Mouse (Mus musculus) cortical plate, adult 2 months (tissue): ENCODE results near the gene Atp6v0d1. TPM values are rescaled to one million over a fixed set of nuclear protein-coding genes. Genes with fewer than 3 reads are reported as not detected.

Source experiments
- H3K27ac ChIP-seq: fragments of 200-500 bp; 2 replicates; pipeline ENCODE4 v1.5.1; 2012; ENCODE audit warnings: low read length, control low read depth, inconsistent platforms; ENCODE audit not compliant: insufficient read depth
- H3K4me1 ChIP-seq: fragments of 200-500 bp; 2 replicates; pipeline ENCODE4 v1.6.1; 2011; ENCODE audit warnings: low read length; ENCODE audit not compliant: control insufficient read depth, insufficient read depth
- H3K4me3 ChIP-seq: fragments of 200-500 bp; 2 replicates; pipeline ENCODE4 v1.5.1; 2011; ENCODE audit warnings: mild to moderate bottlenecking, low read length, control low read depth; ENCODE audit not compliant: insufficient read depth
- CTCF ChIP-seq: fragments of 200-500 bp; IDR thresholded peaks from 2 replicates; pipeline ENCODE4 v1.5.1; 2011; ENCODE audit warnings: mild to moderate bottlenecking, control low read depth, low read length; ENCODE audit not compliant: insufficient read depth; ENCODE audit errors: extremely low read depth
- POLR2A ChIP-seq: fragments of 200-500 bp; IDR thresholded peaks from 2 replicates; pipeline ENCODE4 v1.6.1; 2011; ENCODE audit warnings: mild to moderate bottlenecking, low read length, control low read depth; ENCODE audit not compliant: insufficient read depth; ENCODE audit errors: extremely low read depth
- polyA plus RNA-seq: library from polyadenylated mRNA; depleted of rRNA; stranded (reverse); fragments of >200 nt; gene quantifications from 2 replicates; pipeline ENCODE4 v1.2.3, GENCODE M21; 2012

The Atp6v0d1 gene
- polyA plus RNA-seq, 1 experiment, result 359 TPM

DNA sequence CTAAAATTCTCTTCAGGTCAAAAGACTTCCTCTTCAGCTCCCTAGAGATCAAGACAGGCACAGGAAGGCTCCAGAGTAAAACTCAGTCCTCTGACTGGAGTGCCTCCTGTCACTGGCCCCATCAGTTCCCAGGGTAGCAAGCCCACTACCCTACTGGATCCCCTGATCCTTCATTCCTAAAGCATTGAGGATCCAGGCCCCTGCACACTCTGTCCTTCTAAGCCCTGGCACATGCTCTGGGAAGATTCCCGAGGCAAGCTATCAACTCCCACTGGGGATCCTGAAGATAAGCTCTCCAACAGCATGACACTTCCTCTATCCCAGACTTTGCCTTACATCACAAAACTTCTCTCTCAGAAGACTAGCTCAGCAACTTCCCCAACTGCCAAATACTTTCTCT is 22.1 kb downstream of the Atp6v0d1 start:
- Histone ChIP-seq H3K4me3 (no peak overlapping the region), H3K4me1 (peaks cover 28% of the 10 kb centered on the region), H3K27ac (no peak overlapping the region)
- no peak for TF ChIP-seq CTCF
- no peak for TF ChIP-seq POLR2A

DNA sequence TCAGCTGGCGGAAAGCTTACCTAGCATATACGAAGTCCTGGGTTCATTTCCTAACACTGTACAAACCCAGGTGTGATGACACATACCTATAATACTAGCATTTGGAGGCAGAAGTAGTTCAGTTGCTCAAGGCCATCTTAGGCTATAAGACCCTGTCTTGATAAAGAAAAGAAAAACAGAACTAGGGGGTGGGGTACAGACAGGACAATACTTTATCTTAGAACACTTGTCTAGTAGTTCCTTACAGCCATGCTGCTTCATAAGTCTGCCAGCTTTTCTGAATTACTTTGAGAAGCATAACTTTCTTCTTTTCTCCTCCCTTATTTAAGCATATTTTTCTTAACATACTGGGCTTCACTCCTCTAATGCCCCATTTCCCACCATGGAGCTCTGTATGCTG is 23.0 kb downstream of the Atp6v0d1 start:
- no peak overlapping the region for H3K27ac ChIP-seq
- H3K4me3 ChIP-seq, result no peak overlapping the region
- peaks cover 28% of the 10 kb centered on the region for H3K4me1 ChIP-seq
- TF ChIP-seq POLR2A, result no peak
- TF ChIP-seq CTCF, result no peak

DNA sequence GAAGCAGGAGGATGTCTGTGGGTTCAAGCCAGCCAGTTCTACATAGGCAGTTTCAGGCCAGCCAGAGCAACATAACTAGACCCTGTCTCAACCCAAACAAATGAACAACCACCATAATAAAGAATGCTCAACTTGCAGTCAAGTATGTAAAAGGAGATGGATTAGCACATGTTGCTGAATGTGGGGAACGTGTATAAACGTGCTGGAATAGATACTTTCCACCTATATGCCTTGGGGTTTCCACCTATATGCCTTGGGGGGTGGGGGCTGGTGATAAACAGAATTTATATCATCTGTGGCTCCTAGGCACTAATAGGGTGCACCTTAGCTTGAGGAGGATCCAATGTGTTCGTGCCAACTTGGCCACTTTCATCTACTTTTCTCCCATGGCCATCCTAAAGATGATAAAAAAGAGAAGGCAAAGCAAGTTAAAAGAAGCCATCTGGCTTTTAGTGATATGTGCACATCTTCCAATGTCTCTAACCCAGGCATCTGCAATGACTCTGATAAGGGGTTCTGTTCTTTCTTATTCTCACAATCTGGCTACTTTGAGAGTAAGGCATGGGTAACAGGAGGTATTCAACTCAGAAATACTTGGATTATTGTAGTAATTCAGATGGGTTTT is 23.7 kb downstream of the Atp6v0d1 start:
- TF ChIP-seq POLR2A (no peak), CTCF (no peak)
- no peak overlapping the region for H3K27ac ChIP-seq
- peaks cover 28% of the 10 kb centered on the region for H3K4me1 ChIP-seq
- H3K4me3 ChIP-seq, result no peak overlapping the region

DNA sequence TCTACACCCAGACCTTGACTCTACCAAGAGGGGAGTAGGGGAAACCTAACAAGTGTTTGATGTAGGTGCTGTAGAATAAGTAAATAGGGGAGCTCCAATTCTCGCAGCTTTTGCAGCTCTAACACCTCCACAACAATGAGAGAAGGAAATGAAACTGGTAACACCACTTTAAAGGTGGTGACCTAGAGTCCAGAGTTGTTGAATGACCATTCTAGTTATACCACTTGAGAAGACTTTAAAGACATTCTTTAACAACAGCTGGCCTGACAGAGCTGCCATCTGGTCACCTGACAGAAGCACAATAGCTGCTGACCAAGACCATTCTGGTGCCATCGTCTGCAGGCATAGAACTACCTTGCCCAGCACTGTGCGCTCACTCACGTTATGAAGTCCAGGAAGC is 26.9 kb downstream of the Atp6v0d1 start:
- Histone ChIP-seq H3K27ac (no peak overlapping the region), H3K4me1 (peaks cover 13% of the 10 kb centered on the region), H3K4me3 (no peak overlapping the region)
- no peak for TF ChIP-seq POLR2A
- no peak for TF ChIP-seq CTCF

DNA sequence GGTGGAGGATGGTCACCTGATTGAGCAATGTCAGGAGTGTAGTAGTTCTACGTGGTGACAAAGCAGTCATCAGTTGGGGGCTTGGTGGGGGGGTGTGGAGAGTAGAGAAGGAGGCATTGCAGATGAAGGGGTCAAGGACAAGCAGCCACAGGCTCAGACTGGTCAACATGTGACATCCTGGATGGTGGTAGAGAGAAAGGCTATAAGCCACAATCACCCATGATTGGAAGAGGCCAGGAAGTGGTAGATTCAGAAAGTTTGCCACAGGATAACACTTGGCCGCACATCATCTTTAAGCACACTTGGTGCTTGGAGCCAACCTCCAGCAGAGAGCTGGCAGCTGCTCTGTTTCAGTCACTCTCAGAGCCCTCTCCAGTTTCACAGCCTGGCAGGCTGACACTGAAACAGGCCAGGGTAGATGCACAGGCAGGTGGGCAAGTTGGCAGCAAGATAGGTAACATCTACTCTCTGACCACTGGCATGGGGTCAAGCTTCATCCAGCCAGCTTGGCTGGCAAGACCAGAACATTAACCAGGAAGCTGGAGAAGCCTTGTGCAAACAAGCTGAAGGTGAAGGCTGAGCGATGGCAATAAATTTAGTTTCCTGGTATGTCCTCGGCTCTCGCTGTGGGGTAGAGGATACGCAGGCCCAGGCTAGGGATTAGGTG is 28.7 kb downstream of the Atp6v0d1 start:
- Histone ChIP-seq H3K27ac (no peak overlapping the region), H3K4me1 (peaks cover 10% of the 10 kb centered on the region), H3K4me3 (no peak overlapping the region)
- no peak for TF ChIP-seq POLR2A
- TF ChIP-seq CTCF, result no peak

DNA sequence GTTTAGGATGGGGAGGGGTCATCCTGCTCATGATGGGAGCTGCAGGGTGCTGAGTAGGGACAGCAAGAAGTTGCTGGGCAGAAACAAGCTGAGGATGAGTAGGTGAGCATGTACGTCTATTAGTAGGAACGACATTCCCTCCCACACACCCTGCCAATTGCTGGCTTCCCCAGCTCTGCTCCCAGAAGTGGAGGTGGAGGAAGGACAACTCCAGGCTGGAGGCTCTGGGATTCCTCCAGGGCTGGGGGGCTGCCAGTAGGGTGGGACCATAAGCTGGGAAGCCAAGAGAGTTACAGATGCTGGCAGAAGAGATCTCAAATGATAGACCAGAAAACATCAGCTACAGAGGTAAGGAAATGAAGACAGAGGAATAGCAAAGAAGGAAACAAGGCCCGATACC is 29.3 kb downstream of the Atp6v0d1 start:
- Histone ChIP-seq H3K4me1 (peaks cover 10% of the 10 kb centered on the region), H3K4me3 (no peak overlapping the region), H3K27ac (no peak overlapping the region)
- no peak for TF ChIP-seq POLR2A
- no peak for TF ChIP-seq CTCF

DNA sequence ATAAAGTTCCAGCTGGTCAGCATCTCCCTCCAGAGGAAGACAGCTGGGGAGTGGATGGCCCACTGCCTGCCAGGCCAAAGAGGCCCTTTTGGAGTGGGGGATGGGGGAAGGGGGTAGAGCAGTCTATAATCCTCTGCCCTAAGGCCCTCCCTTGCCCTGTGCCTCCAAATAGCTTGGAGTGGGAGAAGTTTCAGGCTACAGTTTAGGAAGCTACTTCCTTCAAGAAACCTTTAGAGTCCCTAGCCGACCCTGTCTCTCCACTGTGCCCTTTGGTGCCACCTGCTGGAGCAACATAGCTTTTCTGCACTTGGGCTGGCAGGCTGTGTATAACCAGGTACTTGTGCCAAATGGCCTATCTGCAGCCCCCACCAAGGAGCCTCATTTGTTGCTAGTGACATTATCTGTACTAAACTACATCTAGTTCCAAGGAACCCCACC is 31.9 kb downstream of the Atp6v0d1 start:
- TF ChIP-seq CTCF, result peak; percentile 73
- TF ChIP-seq POLR2A, result no peak
- Histone ChIP-seq H3K4me1 (peaks cover 11% of the 10 kb centered on the region), H3K4me3 (no peak overlapping the region), H3K27ac (no peak overlapping the region)

DNA sequence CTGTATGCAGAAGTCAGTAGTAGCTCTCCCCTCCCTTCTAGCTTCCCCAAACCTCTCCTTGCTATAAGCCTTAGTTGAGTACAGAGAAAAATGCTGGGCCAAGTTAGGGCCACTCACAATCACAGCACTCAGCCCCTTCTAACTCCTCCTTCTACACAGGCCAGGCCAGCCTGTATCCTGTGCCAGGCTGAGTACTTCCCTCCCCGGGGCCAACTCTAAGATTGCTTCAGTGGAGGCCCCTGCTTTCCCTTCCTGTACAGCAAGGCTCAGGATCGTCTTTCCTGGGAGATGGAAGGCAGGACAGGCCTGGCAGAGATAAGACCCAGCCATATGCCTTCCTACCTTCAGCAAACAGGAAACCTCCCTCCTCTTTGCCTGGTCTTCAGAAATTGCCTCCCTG is 32.4 kb downstream of the Atp6v0d1 start:
- Histone ChIP-seq H3K27ac (no peak overlapping the region), H3K4me1 (peaks cover 11% of the 10 kb centered on the region), H3K4me3 (no peak overlapping the region)
- TF ChIP-seq POLR2A (no peak), CTCF (no peak)

DNA sequence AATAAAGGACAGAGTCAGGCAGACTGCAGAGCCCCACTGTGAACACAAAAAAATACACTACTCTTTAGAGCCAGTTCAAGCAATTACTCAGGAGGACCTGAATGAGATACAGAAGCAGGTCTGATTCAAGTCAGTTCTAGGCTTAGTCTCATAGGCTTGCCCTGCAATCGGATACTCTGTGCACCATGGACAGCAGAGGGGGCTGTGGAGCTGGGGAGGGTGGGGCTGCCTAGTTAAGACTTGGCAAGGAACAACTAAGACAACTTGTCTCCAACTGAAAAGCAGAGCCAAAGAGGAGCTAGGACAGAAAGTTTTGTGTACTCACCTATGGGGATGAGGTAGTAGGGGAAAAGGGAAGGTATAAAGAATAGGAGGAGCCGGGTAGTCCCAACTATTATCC is 34.1 kb downstream of the Atp6v0d1 start:
- Histone ChIP-seq H3K4me3 (no peak overlapping the region), H3K4me1 (peaks cover 8% of the 10 kb centered on the region), H3K27ac (no peak overlapping the region)
- TF ChIP-seq CTCF, result peak; percentile 33
- no peak for TF ChIP-seq POLR2A

DNA sequence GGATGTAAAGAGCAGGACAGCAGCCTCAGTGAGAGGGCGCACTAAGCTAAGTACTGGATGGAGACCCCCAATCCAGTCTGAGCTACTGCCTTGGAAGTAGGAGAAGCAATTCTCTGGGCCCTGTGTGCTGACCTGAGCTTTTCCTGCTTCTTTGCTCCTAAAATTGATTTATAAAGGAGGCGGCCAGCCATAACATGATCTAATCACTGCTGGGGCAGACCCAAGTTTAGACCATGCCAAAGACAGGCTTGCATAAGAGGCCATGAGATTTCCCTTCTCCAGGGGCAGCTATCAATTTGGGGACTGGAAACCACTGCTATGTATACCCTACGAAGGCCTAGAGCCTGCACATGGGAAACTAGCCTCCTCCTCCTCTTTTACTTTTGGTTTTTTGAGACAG is 36.6 kb downstream of the Atp6v0d1 start:
- TF ChIP-seq POLR2A (no peak), CTCF (no peak)
- Histone ChIP-seq H3K4me3 (no peak overlapping the region), H3K27ac (no peak overlapping the region), H3K4me1 (peaks cover 3% of the 10 kb centered on the region; the same call in 1 of the 2 replicates)
